Mouse (Mus musculus): ENCODE results near the gene Agtrap. TPM values are rescaled to one million over a fixed set of nuclear protein-coding genes. Genes with fewer than 3 reads are reported as not detected.

Gene Agtrap
- polyA plus RNA-seq, 1 experiment from 2014 or later = 31.5 TPM

Other genes with a start within 250 kb of the Agtrap start
- 5.4 TPM in 2 replicates for gene Zfp933, start 239.7 kb downstream of the Agtrap start, polyA plus RNA-seq (2015; fragmentation: Nextera tagmentation; extraction: Ambion mirVana)
- gene Miip, start 219.2 kb downstream of the Agtrap start, polyA plus RNA-seq (2015; fragmentation: Nextera tagmentation; extraction: Ambion mirVana) = 55.3 and 55.4 TPM in 2 replicates
- 12.9 and 13.1 TPM in 2 replicates for gene Fv1, start 219.1 kb downstream of the Agtrap start, polyA plus RNA-seq (2015; fragmentation: Nextera tagmentation; extraction: Ambion mirVana)
- gene Mfn2, start 183.3 kb downstream of the Agtrap start, polyA plus RNA-seq (2015; fragmentation: Nextera tagmentation; extraction: Ambion mirVana) = 45.4 and 47.1 TPM in 2 replicates
- 58.6 and 61.5 TPM in 2 replicates for gene Plod1, start 151.3 kb downstream of the Agtrap start, polyA plus RNA-seq (2015; fragmentation: Nextera tagmentation; extraction: Ambion mirVana)
- gene 2510039O18Rik, start 147.1 kb downstream of the Agtrap start, polyA plus RNA-seq (2015; fragmentation: Nextera tagmentation; extraction: Ambion mirVana) = 10.4 and 13.9 TPM in 2 replicates
- 0.21 TPM in 1 of 2 replicates, not detected in the other for gene Nppb, start 102.2 kb downstream of the Agtrap start, polyA plus RNA-seq (2015; fragmentation: Nextera tagmentation; extraction: Ambion mirVana)
- 0.41 and 1.00 TPM in 2 replicates for gene Nppa, start 87.3 kb downstream of the Agtrap start, polyA plus RNA-seq (2015; fragmentation: Nextera tagmentation; extraction: Ambion mirVana)
- gene Clcn6, start 49.2 kb downstream of the Agtrap start, polyA plus RNA-seq (2015; fragmentation: Nextera tagmentation; extraction: Ambion mirVana) = 6.4 and 6.8 TPM in 2 replicates
- gene Mthfr, start 49.0 kb downstream of the Agtrap start, polyA plus RNA-seq (2015; fragmentation: Nextera tagmentation; extraction: Ambion mirVana) = 26.5 and 28.1 TPM in 2 replicates
- 70.3 and 74.8 TPM in 2 replicates for gene Mad2l2, start 42.4 kb upstream of the Agtrap start, polyA plus RNA-seq (2015; fragmentation: Nextera tagmentation; extraction: Ambion mirVana)
- gene Draxin, start 42.7 kb upstream of the Agtrap start, polyA plus RNA-seq (2015; fragmentation: Nextera tagmentation; extraction: Ambion mirVana) = 0.28 and 0.29 TPM in 2 replicates
- gene Fbxo6, start 64.1 kb upstream of the Agtrap start, polyA plus RNA-seq (2015; fragmentation: Nextera tagmentation; extraction: Ambion mirVana) = 22.0 and 22.2 TPM in 2 replicates
- gene Fbxo44, start 72.5 kb upstream of the Agtrap start, polyA plus RNA-seq (2015; fragmentation: Nextera tagmentation; extraction: Ambion mirVana) = 19.8 and 20.6 TPM in 2 replicates
- gene Fbxo2, start 72.6 kb upstream of the Agtrap start, polyA plus RNA-seq (2015; fragmentation: Nextera tagmentation; extraction: Ambion mirVana) = 1.8 and 2.3 TPM in 2 replicates
- 0.16 and 0.18 TPM in 2 replicates for gene Disp3, start 199.9 kb upstream of the Agtrap start, polyA plus RNA-seq (2015; fragmentation: Nextera tagmentation; extraction: Ambion mirVana)

Data from kidney, embryonic 16.5 days (tissue).